Mouse (Mus musculus): ENCODE measurements at regions not wholly inside any gene's neighbourhood (a gene's known extent, or its start where the extent isn't known, plus 50 kb on each side); places are given as distances from the start of the nearest gene placed in this dataset.

DNA sequence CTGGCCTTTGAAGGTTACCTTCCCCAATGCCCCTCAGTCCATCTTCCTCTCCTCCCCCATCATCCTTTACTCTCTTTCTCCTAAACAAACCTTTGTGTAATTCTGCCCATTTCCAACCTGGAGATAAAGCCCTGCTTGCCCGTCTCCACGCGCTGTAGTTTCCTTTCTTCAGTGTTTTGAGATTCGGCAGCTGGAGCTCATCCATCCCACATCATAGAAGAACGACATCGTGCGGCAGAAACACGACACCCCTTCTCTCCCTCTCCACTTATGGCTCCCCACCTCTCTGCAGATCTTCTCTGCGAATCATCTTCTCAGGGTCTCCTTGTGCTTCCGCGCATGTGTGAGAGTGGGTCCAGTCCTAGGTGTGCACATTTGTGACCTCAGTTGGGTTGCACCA is 77.4 kb upstream of the Nfe2l3 start:
- Histone ChIP-seq H3K4me2 (ENCODE audit: insufficient read depth, low read depth, poor library complexity, severe bottlenecking) (no peak overlapping the region), H3K9ac (ENCODE audit: insufficient read depth, low read depth) (no peak overlapping the region), H3K4me3 (replicated peaks in 1 of 3; ENCODE audit: low read depth in 2 of 3, low read length in 2 of 3, poor library complexity in 1 of 3) (no peak overlapping the region), H3K9me3 (replicated peaks; ENCODE audit: low read length) (no peaks in the 10 kb centered on the region), H3K27ac (ENCODE audit: insufficient read depth, low read depth) (no peak overlapping the region), H3K4me1 (ENCODE audit: control insufficient read depth in 1 of 2, insufficient read depth in 2 of 2) (peaks cover 0 to 7% of the 10 kb centered on the region in 2 experiments; a peak in 2 of 4 replicates), H3K36me3 (replicated peaks in 1 of 2; ENCODE audit: control insufficient read depth in 1 of 2, insufficient read depth in 1 of 2, low read length in 1 of 2) (no peaks in the 10 kb centered on the region), H3K79me2 (replicated peaks; ENCODE audit: control insufficient read depth, extremely low read depth, insufficient read depth, poor library complexity, severe bottlenecking) (no peaks in the 10 kb centered on the region), H3K27me3 (replicated peaks) (no peaks in the 10 kb centered on the region)
- in situ Hi-C loops (cut with MboI; ENCODE audit: low pct_ligation_motif_present, low pct_unique_long_range_greater_than_20kb, low sequenced_read_pairs) (no loop called here), dilution Hi-C loops (cut with MboI; ENCODE audit: extremely low pct_ligation_motif_present, extremely low pct_unique_long_range_greater_than_20kb, low sequenced_read_pairs) (no loop called here)
- no peak for DNase-seq (ENCODE audit: extremely low read depth)
- TF ChIP-seq USF1 (IDR thresholded peaks at IDR 0.05; ENCODE audit: low read depth, low read length) (no peak), MAZ (IDR thresholded peaks at IDR 0.05; ENCODE audit: low read depth, low read length) (no peak), ELF1 (IDR thresholded peaks at IDR 0.05; ENCODE audit: low read depth, low read length) (no peak), TBP (conservative IDR thresholded peaks at IDR 0.05; ENCODE audit: low read depth, low read length) (no peak)

DNA sequence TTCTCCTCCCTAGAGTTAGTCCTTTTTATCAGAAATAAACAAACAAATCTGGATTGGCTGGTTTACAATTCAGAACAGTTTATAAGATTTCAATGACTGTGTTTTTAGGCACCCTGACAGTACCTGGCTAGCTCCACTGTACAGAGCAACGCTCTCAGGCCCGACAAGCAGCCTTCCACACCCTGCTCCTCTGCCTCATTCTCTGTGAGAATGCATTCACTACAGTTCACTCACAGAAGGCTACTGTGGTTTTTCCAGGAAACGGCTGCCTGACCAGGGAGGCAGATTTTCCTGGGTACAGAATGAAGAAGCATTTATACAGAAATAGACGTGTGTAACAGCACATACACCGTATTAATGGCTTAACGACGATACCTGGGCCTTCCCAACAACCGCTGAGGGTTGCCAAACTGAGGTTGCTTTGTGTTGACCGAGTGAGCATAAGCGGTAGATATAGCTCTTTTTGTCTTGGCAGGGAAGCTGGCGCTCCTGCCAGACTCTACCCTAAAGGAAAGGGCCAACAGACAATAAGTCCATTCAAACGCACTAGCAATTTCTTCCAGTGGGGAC is 70.8 kb upstream of the Nfe2l3 start:
- dilution Hi-C loops (cut with MboI; ENCODE audit: extremely low pct_ligation_motif_present, extremely low pct_unique_long_range_greater_than_20kb, low sequenced_read_pairs), result no loop called here
- H3K27me3 ChIP-seq (replicated peaks), result no peaks in the 10 kb centered on the region
- in situ Hi-C loops (cut with MboI; ENCODE audit: low pct_ligation_motif_present, low pct_unique_long_range_greater_than_20kb, low sequenced_read_pairs), result loop anchor here (10.0 kb wide), 1 partner anchor 147 kb away; no protein-coding TSS in a partner anchor

More for the DNA sequence above, 70.8 kb upstream of the Nfe2l3 start:
- no peak overlapping the region for H3K9ac ChIP-seq (ENCODE audit: insufficient read depth, low read depth)
- no peak overlapping the region for H3K4me2 ChIP-seq (ENCODE audit: insufficient read depth, low read depth, poor library complexity, severe bottlenecking)
- no peak for DNase-seq (ENCODE audit: extremely low read depth)
- H3K79me2 ChIP-seq (replicated peaks; ENCODE audit: control insufficient read depth, extremely low read depth, insufficient read depth, poor library complexity, severe bottlenecking), result no peaks in the 10 kb centered on the region
- TF ChIP-seq MAFK (IDR thresholded peaks at IDR 0.05; ENCODE audit: insufficient replicate concordance, low read length), result no peak
- TF ChIP-seq USF2 (conservative IDR thresholded peaks at IDR 0.05; ENCODE audit: low read depth, low read length), result no peak
- TF ChIP-seq ZC3H11A (IDR thresholded peaks at IDR 0.05; ENCODE audit: low read depth, low read length), result no peak
- TF ChIP-seq E2F4 (IDR thresholded peaks at IDR 0.05; ENCODE audit: insufficient replicate concordance, low read depth, low read length), result no peak
- no peak for TF ChIP-seq MAZ (IDR thresholded peaks at IDR 0.05; ENCODE audit: low read depth, low read length)
- TF ChIP-seq JUN (IDR thresholded peaks at IDR 0.05; ENCODE audit: insufficient read depth, low read depth, low read length), result no peak
- TF ChIP-seq NELFE (IDR thresholded peaks at IDR 0.05; ENCODE audit: low read depth, low read length), result no peak
- TF ChIP-seq RCOR1 (conservative IDR thresholded peaks at IDR 0.05; ENCODE audit: low read depth, low read length), result no peak
- TF ChIP-seq MEF2A (IDR thresholded peaks at IDR 0.05; ENCODE audit: borderline replicate concordance, low read depth, low read length), result no peak
- no peak for TF ChIP-seq UBTF (IDR thresholded peaks at IDR 0.05; ENCODE audit: low read depth, low read length)
- TF ChIP-seq NRF1 (IDR thresholded peaks at IDR 0.05; ENCODE audit: low read depth, low read length), result no peak
- TF ChIP-seq TCF12 (IDR thresholded peaks at IDR 0.05; ENCODE audit: low read depth, low read length), result no peak
- no peak for TF ChIP-seq RAD21 (IDR thresholded peaks at IDR 0.05; ENCODE audit: low read depth, low read length)
- no peak for TF ChIP-seq ETS1 (conservative IDR thresholded peaks at IDR 0.05; ENCODE audit: low read depth, low read length)
- no peak for TF ChIP-seq KAT2A (IDR thresholded peaks at IDR 0.05; ENCODE audit: insufficient replicate concordance, low read length)
- TF ChIP-seq IRF4 (IDR thresholded peaks at IDR 0.05; ENCODE audit: low read depth, low read length), result no peak
- no peak for TF ChIP-seq PAX5 (IDR thresholded peaks at IDR 0.05; ENCODE audit: low read length)
- TF ChIP-seq MYC (IDR thresholded peaks at IDR 0.05; ENCODE audit: low read depth, low read length), result no peak
- no peak for TF ChIP-seq GABPA (IDR thresholded peaks at IDR 0.05; ENCODE audit: insufficient replicate concordance, low read depth, low read length)
- TF ChIP-seq SIN3A (IDR thresholded peaks at IDR 0.05; ENCODE audit: low read length), result no peak
- no peak overlapping the region for H3K27ac ChIP-seq (ENCODE audit: insufficient read depth, low read depth)
- peaks cover 4 to 31% of the 10 kb centered on the region in 2 experiments; a peak in 2 of 4 replicates for H3K4me1 ChIP-seq (ENCODE audit: control insufficient read depth in 1 of 2, insufficient read depth in 2 of 2)
- no peak overlapping the region for H3K4me3 ChIP-seq (replicated peaks in 1 of 3; ENCODE audit: low read depth in 2 of 3, low read length in 2 of 3, poor library complexity in 1 of 3)
- no peaks in the 10 kb centered on the region for H3K9me3 ChIP-seq (replicated peaks; ENCODE audit: low read length)
- no peaks in the 10 kb centered on the region for H3K36me3 ChIP-seq (replicated peaks in 1 of 2; ENCODE audit: control insufficient read depth in 1 of 2, insufficient read depth in 1 of 2, low read length in 1 of 2)
